Mouse (Mus musculus): ENCODE results near the gene Hnf4a. TPM values are rescaled to one million over a fixed set of nuclear protein-coding genes. Genes with fewer than 3 reads are reported as not detected.
A peak's percentile ranks its signal among the peaks of the same experiment; 100 is the strongest.
"Not testable (repeated sequence)": the region's sequence is repeated elsewhere in the genome, so short reads cannot be mapped to it uniquely, and the experiment has no call there.

Gene Hnf4a
- polyA plus RNA-seq (2015; fragmentation: Nextera tagmentation; extraction: Ambion mirVana), result not detected in 2 replicates

- no peaks in the 10 kb centered on the region for H3K36me3 ChIP-seq
- ATAC-seq, result no peak
- no peak within 1 kb of the TSS for H3K4me2 ChIP-seq (replicated peaks)
- WGBS, result 89% methylated on average over 10 of the region's 10 CpGs
- H3K4me3 ChIP-seq (replicated peaks), result no peak within 1 kb of the TSS
- H3K9ac ChIP-seq (replicated peaks), result no peak within 1 kb of the TSS
- H3K27me3 ChIP-seq, result no peaks in the 10 kb centered on the region
- H3K4me1 ChIP-seq (replicated peaks), result no peaks in the 10 kb centered on the region
- no peak within 1 kb of the TSS for H3K27ac ChIP-seq
- no peaks in the 10 kb centered on the region for H3K9me3 ChIP-seq
Measured at GRCm38 (mm10) chr2:163506300-163507004, at the start of gene Hnf4a. Hnf4a (plus strand) TSS chr2:163506808.

- H3K9ac ChIP-seq (replicated peaks), result no peak overlapping the region; the same call in 1 of the 2 replicates
- ATAC-seq, result peak; percentile 31; the same call in 1 of the 2 replicates
- H3K4me2 ChIP-seq (replicated peaks), result peak overlapping the region; percentile 28
- no peaks in the 10 kb centered on the region for H3K4me1 ChIP-seq (replicated peaks)
- 57% methylated on average over 27 of the region's 27 CpGs for WGBS
- no peak overlapping the region for H3K27ac ChIP-seq
- no peaks in the 10 kb centered on the region for H3K9me3 ChIP-seq
- H3K27me3 ChIP-seq, result peaks cover 5% of the 10 kb centered on the region; the same call in 1 of the 2 replicates
- H3K4me3 ChIP-seq (replicated peaks), result 0 out of 2 replicates have a peak overlapping the region, but pooled peaks have one; percentile 15
- H3K36me3 ChIP-seq, result peaks cover 20% of the 10 kb centered on the region
Measured at GRCm38 (mm10) chr2:163458539-163459265, 47.9 kb upstream of the Hnf4a start.

GRCm38 (mm10) chr2:163459380-163459779 lies 47.2 kb upstream of the Hnf4a start:
- Histone ChIP-seq H3K4me3 (replicated peaks) (0 out of 2 replicates have a peak overlapping the region, but pooled peaks have one; percentile 15), H3K27ac (no peak overlapping the region), H3K27me3 (peaks cover 5% of the 10 kb centered on the region; the same call in 1 of the 2 replicates), H3K9me3 (no peaks in the 10 kb centered on the region), H3K36me3 (peaks cover 13% of the 10 kb centered on the region), H3K4me2 (replicated peaks) (peak overlapping the region; percentile 28), H3K9ac (replicated peaks) (no peak overlapping the region; the same call in 1 of the 2 replicates), H3K4me1 (replicated peaks) (no peaks in the 10 kb centered on the region)
- 46% methylated on average over 10 of the region's 10 CpGs for WGBS
- peak; percentile 57; the same call in 1 of the 2 replicates for ATAC-seq

- Histone ChIP-seq H3K27ac (no peak overlapping the region), H3K36me3 (peaks cover 5% of the 10 kb centered on the region; the same call in 1 of the 2 replicates), H3K4me1 (replicated peaks) (no peaks in the 10 kb centered on the region), H3K9me3 (no peaks in the 10 kb centered on the region), H3K27me3 (peaks cover 5% of the 10 kb centered on the region; the same call in 1 of the 2 replicates), H3K4me2 (replicated peaks) (no peak overlapping the region), H3K4me3 (replicated peaks) (no peak overlapping the region), H3K9ac (replicated peaks) (no peak overlapping the region)
- ATAC-seq, result no peak
- 90% methylated on average over 8 of the region's 8 CpGs for WGBS
Measured at GRCm38 (mm10) chr2:163460622-163461021, 46.0 kb upstream of the Hnf4a start.

GRCm38 (mm10) chr2:163461307-163461706 lies 45.3 kb upstream of the Hnf4a start:
- H3K4me1 ChIP-seq (replicated peaks); H3K4me2 ChIP-seq (replicated peaks); H3K4me3 ChIP-seq (replicated peaks); H3K27ac ChIP-seq; H3K9me3 ChIP-seq; H3K27me3 ChIP-seq; H3K9ac ChIP-seq (replicated peaks); ATAC-seq; H3K36me3 ChIP-seq: not testable (repeated sequence)
- WGBS, result 94% methylated on average over 9 of the region's 9 CpGs

- H3K27ac ChIP-seq, result no peak overlapping the region
- H3K4me2 ChIP-seq (replicated peaks), result no peak overlapping the region
- H3K9me3 ChIP-seq, result no peaks in the 10 kb centered on the region
- H3K4me3 ChIP-seq (replicated peaks), result no peak overlapping the region
- H3K9ac ChIP-seq (replicated peaks), result no peak overlapping the region
- H3K27me3 ChIP-seq, result peaks cover 5% of the 10 kb centered on the region; the same call in 1 of the 2 replicates
- no peaks in the 10 kb centered on the region for H3K4me1 ChIP-seq (replicated peaks)
- no peak for ATAC-seq
- peaks cover 17% of the 10 kb centered on the region for H3K36me3 ChIP-seq
- WGBS, result 77% methylated on average over 5 of the region's 5 CpGs
Measured at GRCm38 (mm10) chr2:163462386-163462785, 44.2 kb upstream of the Hnf4a start.

- Histone ChIP-seq H3K4me3 (replicated peaks) (no peak overlapping the region), H3K4me1 (replicated peaks) (no peaks in the 10 kb centered on the region), H3K9me3 (no peaks in the 10 kb centered on the region), H3K27me3 (peaks cover 5% of the 10 kb centered on the region; the same call in 1 of the 2 replicates), H3K4me2 (replicated peaks) (no peak overlapping the region), H3K36me3 (peaks cover 20% of the 10 kb centered on the region), H3K27ac (no peak overlapping the region), H3K9ac (replicated peaks) (no peak overlapping the region)
- ATAC-seq, result no peak
- WGBS, result 80% methylated on average over 11 of the region's 11 CpGs
Measured at GRCm38 (mm10) chr2:163462801-163463200, 43.8 kb upstream of the Hnf4a start.

- Histone ChIP-seq H3K36me3 (peaks cover 25% of the 10 kb centered on the region), H3K9ac (replicated peaks) (no peak overlapping the region), H3K27ac (no peak overlapping the region), H3K9me3 (no peaks in the 10 kb centered on the region), H3K27me3 (peaks cover 3% of the 10 kb centered on the region; the same call in 1 of the 2 replicates), H3K4me2 (replicated peaks) (no peak overlapping the region), H3K4me1 (replicated peaks) (no peaks in the 10 kb centered on the region), H3K4me3 (replicated peaks) (no peak overlapping the region)
- no peak for ATAC-seq
- WGBS, result 70% methylated on average over 10 of the region's 10 CpGs
Measured at GRCm38 (mm10) chr2:163463251-163463769, 43.3 kb upstream of the Hnf4a start.

GRCm38 (mm10) chr2:163463998-163464397 lies 42.6 kb upstream of the Hnf4a start:
- no peak overlapping the region for H3K4me2 ChIP-seq (replicated peaks)
- H3K4me1 ChIP-seq (replicated peaks), result no peaks in the 10 kb centered on the region
- no peak overlapping the region for H3K27ac ChIP-seq
- ATAC-seq, result no peak
- 89% methylated on average over 4 of the region's 4 CpGs for WGBS
- H3K36me3 ChIP-seq, result peaks cover 32% of the 10 kb centered on the region
- no peak overlapping the region for H3K4me3 ChIP-seq (replicated peaks)
- no peak overlapping the region for H3K9ac ChIP-seq (replicated peaks)
- H3K9me3 ChIP-seq, result no peaks in the 10 kb centered on the region
- no peaks in the 10 kb centered on the region for H3K27me3 ChIP-seq

- no peak overlapping the region for H3K9ac ChIP-seq (replicated peaks)
- no peaks in the 10 kb centered on the region for H3K9me3 ChIP-seq
- H3K4me1 ChIP-seq (replicated peaks), result no peaks in the 10 kb centered on the region
- peaks cover 38% of the 10 kb centered on the region for H3K36me3 ChIP-seq
- no peak overlapping the region for H3K27ac ChIP-seq
- H3K4me3 ChIP-seq (replicated peaks), result no peak overlapping the region
- no peak overlapping the region for H3K4me2 ChIP-seq (replicated peaks)
- ATAC-seq, result no peak
- 84% methylated on average over 6 of the region's 6 CpGs for WGBS
- H3K27me3 ChIP-seq, result no peaks in the 10 kb centered on the region
Measured at GRCm38 (mm10) chr2:163464562-163464961, 42.0 kb upstream of the Hnf4a start.

- no peak overlapping the region for H3K4me2 ChIP-seq (replicated peaks)
- 85% methylated on average over 8 of the region's 8 CpGs for WGBS
- no peak for ATAC-seq
- H3K4me1 ChIP-seq (replicated peaks), result peaks cover 9% of the 10 kb centered on the region
- H3K27ac ChIP-seq, result no peak overlapping the region
- H3K4me3 ChIP-seq (replicated peaks), result no peak overlapping the region
- H3K36me3 ChIP-seq, result peaks cover 41% of the 10 kb centered on the region
- H3K27me3 ChIP-seq, result no peaks in the 10 kb centered on the region
- no peaks in the 10 kb centered on the region for H3K9me3 ChIP-seq
- no peak overlapping the region for H3K9ac ChIP-seq (replicated peaks)
Measured at GRCm38 (mm10) chr2:163466771-163467170, 39.8 kb upstream of the Hnf4a start.

GRCm38 (mm10) chr2:163467585-163467984 lies 39.0 kb upstream of the Hnf4a start:
- H3K9ac ChIP-seq (replicated peaks), result no peak overlapping the region
- WGBS, result 89% methylated on average over 6 of the region's 6 CpGs
- H3K4me3 ChIP-seq (replicated peaks), result no peak overlapping the region
- H3K9me3 ChIP-seq, result no peaks in the 10 kb centered on the region
- no peak for ATAC-seq
- no peaks in the 10 kb centered on the region for H3K27me3 ChIP-seq
- peaks cover 12% of the 10 kb centered on the region for H3K4me1 ChIP-seq (replicated peaks)
- H3K27ac ChIP-seq, result no peak overlapping the region
- peaks cover 41% of the 10 kb centered on the region for H3K36me3 ChIP-seq
- H3K4me2 ChIP-seq (replicated peaks), result no peak overlapping the region
